17 mouse cellular contexts compared by ENCODE assay signal in genomic region chr12:76253991-76254390, GRCm38 (mm10). TPM values are rescaled to one million over a fixed set of nuclear protein-coding genes. Genes with fewer than 3 reads are reported as not detected.
DNase-seq lines count a peak whose midpoint lies in the region; ATAC-seq and TF ChIP-seq lines count a peak whose summit lies in the region.
"Had no signal": no experiment of that assay in that cellular context is flagged by ENCODE, and none has a peak within 500 bp of the region (broad histone marks: within the 10 kb centered on the region; RNA-seq: fewer than 3 reads in every experiment).

No protein-coding gene starts in this region.

- no peak for TF ChIP-seq EP300 in MEL (IDR thresholded peaks at IDR 0.05; ENCODE audit: low read depth in 1 of 2, low read length in 2 of 2)

- no peak for ATAC-seq in hindbrain, embryonic 16.5 days
- ATAC-seq in megakaryocyte, adult 5-6 weeks (ENCODE audit: poor library complexity, severe bottlenecking), result no peak
- ATAC-seq in limb, embryonic 12.5 days (ENCODE audit: insufficient number of reproducible peaks, insufficient read depth, low FRiP score, low TSS enrichment, low read depth), result no peak
- no peak for ATAC-seq in granulocyte monocyte progenitor cell, adult 5-6 weeks (replicated peaks; ENCODE audit: poor library complexity, severe bottlenecking)

- H3K9ac ChIP-seq in hindbrain, embryonic 16.5 days (ENCODE audit: low read depth, low read length), result no peak overlapping the region
- peak overlapping the region; percentile 76 for H3K9ac ChIP-seq in MEL (ENCODE audit: control insufficient read depth, low read depth, low read length, poor library complexity, severe bottlenecking)
- no peak overlapping the region for H3K9ac ChIP-seq in limb, embryonic 12.5 days (replicated peaks)
- H3K9ac ChIP-seq: stomach, embryonic 15.5 days had no signal

- 81% methylated on average over 8 of the region's 8 CpGs for WGBS in hindbrain, embryonic 10.5 days
- 74% methylated on average over 8 of the region's 8 CpGs for whole genome bisulfite sequencing in hindbrain, embryonic 16.5 days
- WGBS in limb, embryonic 12.5 days, result 75% methylated on average over 8 of the region's 8 CpGs

- H3K36me3 ChIP-seq in hindbrain, embryonic 10.5 days, result no peaks in the 10 kb centered on the region
- no peaks in the 10 kb centered on the region for H3K36me3 ChIP-seq in hindbrain, embryonic 16.5 days (ENCODE audit: control insufficient read depth, insufficient read depth, low read length)
- H3K36me3 ChIP-seq in megakaryocyte, embryonic 14.5 days (replicated peaks; ENCODE audit: low read length), result no peaks in the 10 kb centered on the region
- H3K36me3 ChIP-seq in MEL (ENCODE audit: control insufficient read depth in 1 of 2, insufficient read depth in 2 of 2, low read length in 2 of 2), result peaks cover 2 to 25% of the 10 kb centered on the region in 2 experiments; a peak in 3 of 4 replicates
- no peaks in the 10 kb centered on the region for H3K36me3 ChIP-seq in limb, embryonic 12.5 days
- H3K36me3 ChIP-seq: limb, embryonic 15.5 days; stomach, embryonic 15.5 days had no signal

- peaks cover 29% of the 10 kb centered on the region for H3K4me1 ChIP-seq in hindbrain, embryonic 10.5 days (replicated peaks)
- H3K4me1 ChIP-seq in hindbrain, embryonic 16.5 days (ENCODE audit: control insufficient read depth, insufficient read depth, low read depth, low read length), result peaks cover 14% of the 10 kb centered on the region
- peaks cover 55% of the 10 kb centered on the region for H3K4me1 ChIP-seq in megakaryocyte, embryonic 14.5 days
- peaks cover 9 to 17% of the 10 kb centered on the region in 2 experiments for H3K4me1 ChIP-seq in MEL (ENCODE audit: control insufficient read depth in 1 of 2, insufficient read depth in 2 of 2, low read length in 2 of 2)
- 0 out of 2 replicates have a peak, but pooled peaks cover 7% of the 10 kb centered on the region for H3K4me1 ChIP-seq in limb, embryonic 12.5 days (replicated peaks)

- TF ChIP-seq CTCF in MEL (IDR thresholded peaks at IDR 0.05 in 2 of 3, conservative IDR thresholded peaks at IDR 0.05 in 1 of 3; ENCODE audit: control insufficient read depth in 1 of 3, insufficient read depth in 1 of 3, low read depth in 2 of 3, low read length in 3 of 3, poor library complexity in 1 of 3, severe bottlenecking in 1 of 3), result no peak

- DNase-seq in hindbrain, embryonic 10.5 days (ENCODE audit: low spot score), result no peak
- peak; percentile 48 for DNase-seq in MEL (ENCODE audit: low read depth, low spot score)
- DNase-seq in layer of hippocampus, adult 11-12 months (ENCODE audit: low spot score), result no peak
- DNase-seq: adrenal gland, postnatal 25 days; kidney, postnatal 10 days; layer of hippocampus, postnatal 36 days had no signal

- no peak for TF ChIP-seq POLR2A in MEL (IDR thresholded peaks at IDR 0.05; ENCODE audit: control insufficient read depth in 1 of 2, insufficient read depth in 1 of 2, low read depth in 1 of 2, low read length in 2 of 2, poor library complexity in 1 of 2)

- H3K4me2 ChIP-seq in hindbrain, embryonic 16.5 days (ENCODE audit: low read length), result no peak overlapping the region
- 0 out of 2 replicates have a peak overlapping the region, but pooled peaks have one; percentile 84 for H3K4me2 ChIP-seq in limb, embryonic 12.5 days

- H3K79me2 ChIP-seq in MEL (ENCODE audit: control insufficient read depth, insufficient read depth, low read length, poor library complexity), result peaks cover 34% of the 10 kb centered on the region

- no peak overlapping the region for H3K4me3 ChIP-seq in hindbrain, embryonic 10.5 days
- H3K4me3 ChIP-seq in hindbrain, embryonic 16.5 days (ENCODE audit: low read length), result no peak overlapping the region
- H3K4me3 ChIP-seq in megakaryocyte, embryonic 14.5 days (replicated peaks), result peak overlapping the region; percentile 97
- peak overlapping the region; percentile 65 to 85 for H3K4me3 ChIP-seq in MEL (ENCODE audit: control insufficient read depth in 1 of 2, insufficient read depth in 1 of 2, low read depth in 2 of 2, low read length in 2 of 2)
- H3K4me3 ChIP-seq in limb, embryonic 12.5 days (replicated peaks), result no peak overlapping the region

- TF ChIP-seq RAD21 in MEL (IDR thresholded peaks at IDR 0.05; ENCODE audit: low read depth, low read length), result no peak

- H3K9me3 ChIP-seq in hindbrain, embryonic 10.5 days, result no peaks in the 10 kb centered on the region
- no peaks in the 10 kb centered on the region for H3K9me3 ChIP-seq in hindbrain, embryonic 16.5 days (ENCODE audit: control insufficient read depth, low read length)
- H3K9me3 ChIP-seq in megakaryocyte, embryonic 14.5 days, result peaks cover 9% of the 10 kb centered on the region; the same call in 1 of the 2 replicates
- H3K9me3 ChIP-seq in MEL (replicated peaks; ENCODE audit: insufficient read depth, low read length), result no peaks in the 10 kb centered on the region
- no peaks in the 10 kb centered on the region for H3K9me3 ChIP-seq in limb, embryonic 12.5 days
- H3K9me3 ChIP-seq: limb, embryonic 15.5 days; stomach, embryonic 15.5 days had no signal

- H3K27me3 ChIP-seq in hindbrain, embryonic 10.5 days (ENCODE audit: insufficient read depth, poor library complexity, severe bottlenecking), result 0 out of 2 replicates have a peak, but pooled peaks cover 2% of the 10 kb centered on the region
- H3K27me3 ChIP-seq in hindbrain, embryonic 16.5 days (replicated peaks; ENCODE audit: control insufficient read depth, insufficient read depth, low read length), result no peaks in the 10 kb centered on the region
- H3K27me3 ChIP-seq in megakaryocyte, embryonic 14.5 days (replicated peaks), result peaks cover 2% of the 10 kb centered on the region
- no peaks in the 10 kb centered on the region for H3K27me3 ChIP-seq in MEL (ENCODE audit: control insufficient read depth in 1 of 2, insufficient read depth in 2 of 2, low read length in 2 of 2)
- H3K27me3 ChIP-seq in limb, embryonic 12.5 days, result no peaks in the 10 kb centered on the region
- H3K27me3 ChIP-seq: limb, embryonic 15.5 days; stomach, embryonic 15.5 days had no signal

- peak overlapping the region; percentile 89; the same call in 1 of the 2 replicates for H3K27ac ChIP-seq in hindbrain, embryonic 10.5 days
- no peak overlapping the region for H3K27ac ChIP-seq in hindbrain, embryonic 16.5 days (ENCODE audit: low read depth, low read length)
- H3K27ac ChIP-seq in MEL (ENCODE audit: control insufficient read depth, low read depth, low read length), result peak overlapping the region; percentile 86
- H3K27ac ChIP-seq in limb, embryonic 12.5 days, result no peak overlapping the region

TF ChIP-seq in MEL, 35 proteins besides CTCF, POLR2A, EP300 and RAD21:
- TF ChIP-seq NELFE (IDR thresholded peaks at IDR 0.05; ENCODE audit: low read depth, low read length), result no peak
TF ChIP-seq in MEL: peak in this region for 0.

RNA-seq across cellular contexts. Expression of gene Mthfd1, which starts 1.1 kb away (rescaled TPM):
- 62.5 and 85.6 TPM in 2 replicates for polyA plus RNA-seq in hindbrain, embryonic 10.5 days (2016; fragmentation: Nextera tagmentation; extraction: Ambion mirVana)
- 37.8 and 38.9 TPM in 2 replicates for polyA plus RNA-seq in hindbrain, embryonic 16.5 days (2015; fragmentation: Nextera tagmentation; extraction: Ambion mirVana)
- polyA plus RNA-seq in megakaryocyte, embryonic 14.5 days (2012; ENCODE audit: insufficient read depth, low replicate concordance), result 30.6 and 61.4 TPM in 2 replicates
- total RNA-seq in megakaryocyte, adult 5-6 weeks (2015), result 18.4 and 22.9 TPM in 2 replicates
- total RNA-seq in megakaryocyte, adult 5-6 weeks (2017), result 32.6 and 33.4 TPM in 2 replicates
- 217 and 231 TPM in 2 replicates for total RNA-seq in MEL (2012; rRNA removed)
- polyA plus RNA-seq in MEL (2012; ENCODE audit: insufficient read depth in 1 of 2, insufficient read length in 2 of 2, low read depth in 1 of 2, low replicate concordance in 2 of 2, missing spikeins in 1 of 2), result 100 to 1,000 TPM in 1 of 2 experiments, not detected in 1; 208 TPM
- 81.2 and 83.6 TPM in 2 replicates for polyA plus RNA-seq in limb, embryonic 12.5 days (2016; fragmentation: Nextera tagmentation; extraction: Ambion mirVana)
- total RNA-seq in granulocyte monocyte progenitor cell, adult 5-6 weeks (2014; fragmentation: Nextera tagmentation), result 47.7 and 79.3 TPM in 2 replicates
- total RNA-seq in granulocyte monocyte progenitor cell, adult 5-6 weeks (2017), result 106 and 111 TPM in 2 replicates

RNA-seq across cellular contexts. Expression of gene Tex21, which starts 7.4 kb away (rescaled TPM):
- not detected in 2 replicates for polyA plus RNA-seq in hindbrain, embryonic 10.5 days (2016; fragmentation: Nextera tagmentation; extraction: Ambion mirVana)
- not detected in 2 replicates for polyA plus RNA-seq in hindbrain, embryonic 16.5 days (2015; fragmentation: Nextera tagmentation; extraction: Ambion mirVana)
- polyA plus RNA-seq in megakaryocyte, embryonic 14.5 days (2012; ENCODE audit: insufficient read depth, low replicate concordance), result not detected in 2 replicates
- not detected in 2 replicates for total RNA-seq in megakaryocyte, adult 5-6 weeks (2015)
- not detected in 2 replicates for total RNA-seq in megakaryocyte, adult 5-6 weeks (2017)
- total RNA-seq in MEL (2012; rRNA removed), result 5.0 and 6.7 TPM in 2 replicates
- 1 to 10 TPM in 1 of 2 experiments, not detected in 1; 4.4 TPM for polyA plus RNA-seq in MEL (2012; ENCODE audit: insufficient read depth in 1 of 2, insufficient read length in 2 of 2, low read depth in 1 of 2, low replicate concordance in 2 of 2, missing spikeins in 1 of 2)
- polyA plus RNA-seq in limb, embryonic 12.5 days (2016; fragmentation: Nextera tagmentation; extraction: Ambion mirVana), result not detected in 2 replicates
- not detected in 2 replicates for total RNA-seq in granulocyte monocyte progenitor cell, adult 5-6 weeks (2014; fragmentation: Nextera tagmentation)
- not detected in 2 replicates for total RNA-seq in granulocyte monocyte progenitor cell, adult 5-6 weeks (2017)
- total RNA-seq: adrenal gland, postnatal 25 days; gastrocnemius, postnatal 4 days; heart, postnatal 25 days; layer of hippocampus, postnatal 36 days had no signal
- polyA plus RNA-seq: limb, embryonic 15.5 days; macrophage; small intestine, adult 2 months; stomach, embryonic 15.5 days had no signal

Comparison
In these comparisons a context has a peak if more than half of its experiments do, and no peak if none do; other contexts are left out.
1. H3K27ac ChIP-seq: peak in hindbrain, embryonic 10.5 days (single experiment) and MEL (single experiment); none in hindbrain, embryonic 16.5 days (single experiment) and limb, embryonic 12.5 days (single experiment).
2. H3K4me3 ChIP-seq: peak in megakaryocyte, embryonic 14.5 days (single experiment) and MEL (2 of 2); none in hindbrain, embryonic 10.5 days (single experiment), hindbrain, embryonic 16.5 days (single experiment) and limb, embryonic 12.5 days (single experiment).